Mouse (Mus musculus) colon, adult 2 months (tissue): ENCODE measurements around the gene AV320801. TPM values are rescaled to one million over a fixed set of nuclear protein-coding genes. Genes with fewer than 3 reads are reported as not detected.

Experiments
- polyA plus RNA-seq: library from polyadenylated mRNA; depleted of rRNA; stranded (reverse); fragments of >200 nt; gene quantifications from 2 replicates; pipeline ENCODE4 v1.2.3, GENCODE M21; 2012; rRNA removed

Gene AV320801
- not detected in 2 replicates for polyA plus RNA-seq

GRCm38 (mm10) chrX:135494288-135494687, at the start of gene AV320801:
TSS of gene AV320801 (plus strand) at chrX:135494588.

Other genes starting within 250 kb of the AV320801 start
- gene Pramel3, start 192.3 kb upstream of the AV320801 start, polyA plus RNA-seq: not detected in 2 replicates
- gene Gm5128, start 121.3 kb upstream of the AV320801 start, polyA plus RNA-seq: not detected in 2 replicates
- gene Gm7903, start 60.8 kb upstream of the AV320801 start, polyA plus RNA-seq: not detected in 2 replicates
- 0.34 and 0.45 TPM in 2 replicates for gene Nxf7, start 104.2 kb downstream of the AV320801 start, polyA plus RNA-seq
- not detected in 2 replicates for gene Prame, start 133.1 kb downstream of the AV320801 start, polyA plus RNA-seq
- gene Tcp11x2, start 199.2 kb downstream of the AV320801 start, polyA plus RNA-seq: not detected in 2 replicates
- not detected in 2 replicates for gene Tmsb15a, start 230.7 kb downstream of the AV320801 start, polyA plus RNA-seq
- 0.41 and 0.49 TPM in 2 replicates for gene Armcx5, start 248.1 kb downstream of the AV320801 start, polyA plus RNA-seq
- 7.2 and 10.2 TPM in 2 replicates for gene Gprasp1, start 248.1 kb downstream of the AV320801 start, polyA plus RNA-seq